Mouse (Mus musculus): ENCODE data around the gene Aff4.
A peak's percentile ranks its signal among the peaks of the same experiment; 100 is the strongest.

The Aff4 gene

DNA sequence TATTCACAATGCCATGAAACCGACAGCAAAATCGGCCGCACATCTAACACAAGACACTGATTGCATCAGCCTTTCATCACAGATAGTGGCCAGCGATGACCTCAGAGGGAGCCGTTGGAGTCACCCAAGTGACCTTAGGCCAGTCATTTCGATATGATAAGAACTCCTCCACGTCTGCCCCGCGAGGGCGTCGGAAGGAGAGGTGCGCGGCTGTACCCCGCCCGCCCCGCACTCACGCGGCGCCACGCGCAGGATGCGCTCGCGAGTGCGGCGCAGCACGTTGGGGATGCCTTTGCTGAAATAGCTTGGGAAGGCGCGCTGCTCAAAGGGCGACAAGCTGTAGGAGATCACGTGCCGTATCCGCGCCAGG lies 79.7 kb downstream of the Aff4 start:
- no peak for DNase-seq

- DNase-seq = peak; percentile 100
Measured at GRCm38 (mm10) chr11:53430670-53431346, 80.2 kb downstream of the Aff4 start, which contains the start of the genes Uqcrq and Gdf9. Uqcrq (minus strand) TSS chr11:53430831. Gdf9 (plus strand) TSS chr11:53431023.

DNA sequence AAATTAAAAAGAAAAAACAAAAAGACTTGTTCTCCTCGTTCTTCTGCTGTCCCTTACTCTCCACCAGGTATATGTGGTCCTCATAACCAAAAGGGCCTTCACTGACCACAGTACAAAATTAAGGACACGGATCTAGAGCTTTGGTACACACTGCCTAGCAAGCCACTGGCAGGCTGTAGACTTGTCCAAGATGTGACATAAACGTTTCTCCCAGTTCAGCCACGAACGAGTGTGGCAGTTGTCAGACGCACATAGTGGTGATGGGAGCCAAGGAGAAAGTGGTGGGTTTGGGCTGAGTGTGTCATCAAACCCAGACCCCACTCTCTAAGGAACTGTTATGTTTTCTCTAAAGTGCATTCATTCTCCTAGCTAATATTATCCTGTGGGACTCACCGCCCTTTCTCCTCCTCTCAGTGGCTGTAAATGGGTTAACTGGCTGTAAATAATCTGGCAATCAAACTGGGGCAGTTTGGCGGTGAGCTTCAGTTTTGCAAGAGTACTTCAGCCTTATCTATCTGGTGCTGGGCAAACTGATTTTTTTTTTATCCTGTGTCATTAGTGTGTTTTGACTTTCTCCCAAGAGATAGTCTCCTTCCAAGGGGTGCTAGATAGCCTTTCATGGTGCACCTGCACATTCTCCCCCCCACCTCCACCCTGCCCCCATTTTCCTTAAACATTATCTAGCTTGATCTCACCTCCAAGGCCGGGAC lies 80.9 kb downstream of the Aff4 start:
- DNase-seq = no peak

- DNase-seq = no peak
Measured at GRCm38 (mm10) chr11:53433057-53433456, 82.4 kb downstream of the Aff4 start.

- DNase-seq = no peak
Measured at GRCm38 (mm10) chr11:53435504-53435903, 84.9 kb downstream of the Aff4 start.

DNA sequence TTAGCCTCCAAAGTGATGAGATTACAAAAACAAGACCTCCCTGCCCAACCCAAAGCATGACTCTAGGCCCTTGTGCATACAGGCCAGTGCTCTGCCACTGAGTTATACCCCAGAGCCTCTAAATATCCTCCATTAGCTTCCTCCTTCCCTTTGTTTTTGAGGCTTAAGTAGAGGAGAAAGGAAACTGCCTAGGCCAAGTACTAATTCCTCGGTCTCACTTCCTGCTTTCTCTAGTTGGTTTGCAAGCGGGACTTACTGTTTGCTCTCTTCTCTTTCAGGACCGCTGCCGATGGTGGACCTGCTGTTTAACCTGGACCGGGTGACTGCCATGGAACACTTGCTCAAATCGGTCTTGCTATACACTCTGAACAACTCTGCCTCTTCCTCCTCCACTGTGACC lies 85.7 kb downstream of the Aff4 start:
- no peak for DNase-seq

DNA sequence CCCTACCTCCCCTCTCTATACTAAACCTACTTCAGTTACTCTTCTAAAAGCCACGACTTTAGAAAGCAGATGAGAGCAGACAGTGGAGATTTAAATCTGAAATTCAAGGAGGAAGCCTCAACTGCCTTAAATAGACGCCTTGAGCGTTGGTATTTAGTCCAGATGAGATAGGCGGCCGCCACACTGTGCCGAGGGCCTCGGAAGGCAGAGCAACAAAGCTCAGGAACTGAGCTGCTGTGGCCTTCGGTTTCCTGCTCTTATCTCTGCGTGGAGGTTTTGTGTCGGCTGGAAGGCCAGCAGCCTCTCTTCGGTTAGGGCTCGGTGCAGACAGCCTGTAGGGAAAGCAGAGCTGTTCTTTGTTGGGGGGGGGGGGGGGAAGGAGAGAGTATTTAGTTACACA lies 91.3 kb downstream of the Aff4 start:
- DNase-seq = no peak

DNA sequence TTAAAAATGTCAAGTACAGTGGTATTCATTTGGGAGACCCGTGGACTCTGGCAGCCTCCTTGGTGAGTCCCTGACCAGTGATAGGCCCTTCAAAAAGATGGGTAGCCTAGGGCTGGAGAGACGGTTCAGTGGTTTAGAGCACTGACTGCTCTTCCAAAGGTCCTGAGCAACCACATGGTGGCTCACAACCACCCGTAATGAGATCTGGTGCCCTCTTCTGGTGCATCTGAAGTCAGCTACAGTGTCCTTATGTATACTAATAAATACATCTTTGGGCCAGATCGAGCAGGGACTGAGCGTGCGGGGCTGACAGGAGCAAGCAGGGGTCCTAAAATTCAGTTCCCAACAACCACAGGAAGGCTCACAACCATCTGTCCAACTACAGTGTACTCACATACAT lies 93.2 kb downstream of the Aff4 start:
- no peak for DNase-seq

GRCm38 (mm10) chr11:53445562-53445961 lies 94.9 kb downstream of the Aff4 start:
- no peak for DNase-seq

DNA sequence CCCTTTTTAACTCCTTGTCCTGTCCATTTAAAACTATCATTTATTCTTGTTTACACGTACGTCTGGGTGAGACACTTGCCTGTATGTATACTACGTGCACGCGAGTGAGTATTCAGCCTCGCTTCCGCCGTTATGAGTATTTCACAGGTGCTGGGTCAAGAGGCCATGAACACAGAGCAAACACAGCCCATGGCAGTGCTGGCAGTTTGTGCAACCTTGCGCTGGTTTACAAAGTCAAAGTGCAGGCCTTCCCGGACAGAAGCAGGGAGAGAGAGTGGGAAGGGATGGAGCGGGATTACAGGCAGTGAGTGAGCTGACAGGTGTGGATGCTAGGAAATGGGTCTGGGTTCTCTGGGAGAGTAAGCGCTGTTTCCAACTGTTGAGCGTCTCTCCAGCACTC lies 95.5 kb downstream of the Aff4 start:
- no peak for DNase-seq

DNA sequence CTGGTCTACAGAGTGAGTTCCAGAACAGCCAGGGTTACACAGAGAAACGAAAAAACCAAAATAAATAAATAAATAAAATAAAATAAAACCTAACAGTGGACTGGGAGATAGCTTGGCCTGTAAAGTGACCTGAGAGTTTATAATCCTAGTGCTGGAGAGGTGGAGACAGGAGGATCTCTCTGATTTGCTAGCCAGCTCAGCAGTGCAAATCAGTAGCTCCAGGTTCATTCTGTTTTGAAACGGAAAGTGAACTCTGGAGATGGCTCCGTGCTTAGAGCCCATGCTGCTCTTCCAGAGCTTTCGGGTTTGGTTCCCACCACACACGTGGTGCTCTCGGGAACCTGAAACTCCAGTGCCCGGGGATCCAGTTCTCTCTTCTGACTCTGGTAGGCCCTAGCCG lies 97.4 kb downstream of the Aff4 start:
- no peak for DNase-seq

GRCm38 (mm10) chr11:53448529-53448928 lies 97.9 kb downstream of the Aff4 start:
- DNase-seq = no peak

- DNase-seq = no peak
Measured at GRCm38 (mm10) chr11:53450070-53450705, 99.6 kb downstream of the Aff4 start.

GRCm38 (mm10) chr11:53451361-53451760 lies 100.7 kb downstream of the Aff4 start:
- no peak for DNase-seq

DNA sequence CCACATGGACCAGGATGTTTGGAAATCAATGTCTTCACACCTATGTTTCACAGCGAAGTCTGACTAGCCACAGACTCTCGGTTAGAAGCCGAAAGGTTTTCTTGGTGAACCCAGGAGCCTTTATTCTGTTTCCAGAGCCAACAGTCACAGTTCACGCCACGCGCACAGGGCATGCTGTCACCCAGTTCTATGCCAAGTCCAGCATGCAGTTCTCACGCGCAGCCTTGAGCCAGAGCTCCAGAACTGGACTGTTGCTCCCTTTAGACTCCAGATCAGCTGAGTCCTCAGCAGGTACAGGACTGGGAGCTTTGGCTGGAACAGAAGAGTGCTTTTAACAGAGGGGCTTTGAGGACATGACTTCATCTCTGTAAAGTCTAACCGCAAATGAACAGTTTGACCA lies 101.8 kb downstream of the Aff4 start:
- DNase-seq = no peak

GRCm38 (mm10) chr11:53453031-53453430 lies 102.4 kb downstream of the Aff4 start:
- DNase-seq = no peak

GRCm38 (mm10) chr11:53456474-53457371 lies 106.1 kb downstream of the Aff4 start, which contains the start of the genes Gm10447 and Shroom1:
Gm10447 (minus strand) TSS chr11:53457110.
Shroom1 (plus strand) TSS chr11:53457205.
- no peak for DNase-seq

GRCm38 (mm10) chr11:53457372-53457954 lies 106.8 kb downstream of the Aff4 start:
- no peak for DNase-seq

GRCm38 (mm10) chr11:53458996-53459395 lies 108.4 kb downstream of the Aff4 start:
- DNase-seq = no peak

- no peak for DNase-seq
Measured at GRCm38 (mm10) chr11:53460192-53460591, 109.6 kb downstream of the Aff4 start.

DNA sequence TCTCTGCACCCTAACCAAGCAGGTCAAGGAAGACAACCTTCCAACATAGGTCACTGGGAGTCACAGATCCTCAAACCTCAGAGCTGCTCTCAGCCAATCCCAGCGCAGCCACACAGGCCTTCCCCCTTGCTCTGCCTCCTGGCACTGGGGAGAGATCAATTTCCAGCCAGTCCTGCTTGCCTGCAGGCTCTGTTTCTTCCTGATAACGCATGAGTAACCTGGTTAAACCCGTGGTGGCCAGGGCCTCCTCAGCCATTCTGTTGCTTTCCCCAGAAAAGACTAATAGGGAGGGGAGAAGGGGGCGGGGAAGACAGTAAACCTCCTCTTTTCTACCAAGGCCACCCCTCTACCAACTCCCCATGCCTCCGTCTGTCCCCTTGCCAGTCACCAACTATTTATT lies 111.1 kb downstream of the Aff4 start:
- DNase-seq = no peak
